Mouse (Mus musculus): Measurements from ENCODE around the gene Maea. TPM values are rescaled to one million over a fixed set of nuclear protein-coding genes. Genes with fewer than 3 reads are reported as not detected.
A peak's percentile ranks its signal among the peaks of the same experiment; 100 is the strongest.
"Not testable (repeated sequence)": the region's sequence is repeated elsewhere in the genome, so short reads cannot be mapped to it uniquely, and the experiment has no call there.

The Maea gene
- polyA plus RNA-seq, 1 experiment from 2014 or later, result 142 TPM

DNA sequence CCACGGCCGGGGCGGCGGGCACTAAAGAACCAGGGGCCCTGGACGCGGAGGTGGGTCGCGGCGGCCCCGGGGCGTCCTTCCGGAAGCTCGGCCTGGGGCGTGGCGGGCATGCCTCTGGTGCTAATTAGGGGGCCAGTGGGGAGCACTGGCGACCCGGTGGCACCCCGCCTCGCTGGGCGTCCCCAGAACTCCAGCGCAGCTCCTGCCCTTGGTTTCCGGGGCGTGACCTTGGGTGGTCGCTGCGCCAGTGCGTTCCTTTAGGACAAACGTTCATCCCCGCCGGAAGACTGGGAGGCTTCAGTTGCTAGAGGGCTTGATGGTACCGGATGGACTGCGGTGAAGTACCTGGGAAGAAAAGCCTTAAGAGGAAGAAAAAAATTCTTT, 660 bp downstream of the Maea start:
- WGBS, result under 1% methylated on average over 31 of the region's 31 CpGs
- peak overlapping the region; percentile 100 for H3K4me3 ChIP-seq (ENCODE audit: low read depth, low read length)
- H3K9ac ChIP-seq (ENCODE audit: low read depth, low read length), result peak overlapping the region; percentile 100
- no peaks in the 10 kb centered on the region for H3K27me3 ChIP-seq (ENCODE audit: control insufficient read depth, insufficient read depth, low read depth, low read length)
- H3K4me1 ChIP-seq (ENCODE audit: control insufficient read depth, insufficient read depth, low read length), result peaks cover 21% of the 10 kb centered on the region
- no peaks in the 10 kb centered on the region for H3K9me3 ChIP-seq (replicated peaks; ENCODE audit: control insufficient read depth, low read length, poor library complexity, severe bottlenecking)
- H3K4me2 ChIP-seq (ENCODE audit: low read length), result peak overlapping the region; percentile 73
- peak overlapping the region; percentile 83 for H3K27ac ChIP-seq (ENCODE audit: low read length)
- ATAC-seq, result 0 out of 2 replicates have a peak, but pooled peaks have one; percentile 8
- no peaks in the 10 kb centered on the region for H3K36me3 ChIP-seq (ENCODE audit: control insufficient read depth, insufficient read depth, low read length)

DNA sequence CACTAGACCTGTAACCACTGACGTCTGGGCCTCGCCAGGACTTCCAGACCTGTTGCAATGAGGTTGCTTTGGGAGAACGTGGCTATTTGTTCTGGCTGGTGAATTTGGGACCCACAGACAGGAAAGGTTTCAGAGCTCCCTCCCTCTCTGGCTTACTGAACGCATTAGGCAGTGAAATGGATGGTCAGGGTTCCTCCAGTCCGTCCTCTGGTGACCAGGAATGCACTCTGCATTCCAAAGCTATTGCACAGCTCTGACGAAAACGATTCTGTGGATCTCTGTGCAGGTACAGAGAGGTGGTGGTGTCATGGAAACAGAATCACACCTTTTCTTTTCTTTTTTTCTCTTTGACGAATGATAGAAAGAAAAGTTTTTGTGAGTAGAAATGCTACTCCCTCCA, 1.9 kb downstream of the Maea start:
- no peaks in the 10 kb centered on the region for H3K9me3 ChIP-seq (replicated peaks; ENCODE audit: control insufficient read depth, low read length, poor library complexity, severe bottlenecking)
- no peak for ATAC-seq
- no peak overlapping the region for H3K9ac ChIP-seq (ENCODE audit: low read depth, low read length)
- no peaks in the 10 kb centered on the region for H3K36me3 ChIP-seq (ENCODE audit: control insufficient read depth, insufficient read depth, low read length)
- H3K27ac ChIP-seq (ENCODE audit: low read length), result no peak overlapping the region
- WGBS, result 81% methylated on average over 8 of the region's 8 CpGs
- H3K4me3 ChIP-seq (ENCODE audit: low read depth, low read length), result no peak overlapping the region; the same call in 1 of the 2 replicates
- H3K4me2 ChIP-seq (ENCODE audit: low read length), result peak overlapping the region; percentile 73; the same call in 1 of the 2 replicates
- no peaks in the 10 kb centered on the region for H3K27me3 ChIP-seq (ENCODE audit: control insufficient read depth, insufficient read depth, low read depth, low read length)
- peaks cover 21% of the 10 kb centered on the region for H3K4me1 ChIP-seq (ENCODE audit: control insufficient read depth, insufficient read depth, low read length)

DNA sequence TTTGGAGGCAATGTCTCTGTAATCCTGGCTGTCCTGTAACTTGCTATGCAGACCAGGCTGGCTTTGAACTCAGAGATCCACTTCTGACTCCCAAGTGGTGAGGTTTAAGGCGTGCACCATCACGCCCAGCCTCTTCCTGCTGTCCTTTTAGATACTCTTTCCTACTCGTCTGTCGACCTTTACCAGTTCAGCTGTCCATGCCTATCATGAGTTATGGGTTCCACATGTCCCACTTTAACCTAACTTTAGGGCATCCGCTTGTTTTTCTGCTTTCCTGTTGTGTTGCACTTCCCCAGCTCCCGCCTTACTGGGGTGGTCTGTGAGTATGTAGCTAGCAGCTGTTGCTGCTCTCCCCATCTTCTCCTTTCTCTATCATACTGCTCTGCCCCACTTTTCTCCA, 5.9 kb downstream of the Maea start:
- no peak overlapping the region for H3K9ac ChIP-seq (ENCODE audit: low read depth, low read length)
- no peak for ATAC-seq
- no peaks in the 10 kb centered on the region for H3K9me3 ChIP-seq (replicated peaks; ENCODE audit: control insufficient read depth, low read length, poor library complexity, severe bottlenecking)
- H3K36me3 ChIP-seq (ENCODE audit: control insufficient read depth, insufficient read depth, low read length), result 0 out of 2 replicates have a peak, but pooled peaks cover 2% of the 10 kb centered on the region
- peaks cover 21% of the 10 kb centered on the region for H3K4me1 ChIP-seq (ENCODE audit: control insufficient read depth, insufficient read depth, low read length)
- WGBS, result 94% methylated on average over 6 of the region's 6 CpGs
- H3K4me2 ChIP-seq (ENCODE audit: low read length), result no peak overlapping the region
- no peak overlapping the region for H3K4me3 ChIP-seq (ENCODE audit: low read depth, low read length)
- H3K27ac ChIP-seq (ENCODE audit: low read length), result no peak overlapping the region
- no peaks in the 10 kb centered on the region for H3K27me3 ChIP-seq (ENCODE audit: control insufficient read depth, insufficient read depth, low read depth, low read length)

DNA sequence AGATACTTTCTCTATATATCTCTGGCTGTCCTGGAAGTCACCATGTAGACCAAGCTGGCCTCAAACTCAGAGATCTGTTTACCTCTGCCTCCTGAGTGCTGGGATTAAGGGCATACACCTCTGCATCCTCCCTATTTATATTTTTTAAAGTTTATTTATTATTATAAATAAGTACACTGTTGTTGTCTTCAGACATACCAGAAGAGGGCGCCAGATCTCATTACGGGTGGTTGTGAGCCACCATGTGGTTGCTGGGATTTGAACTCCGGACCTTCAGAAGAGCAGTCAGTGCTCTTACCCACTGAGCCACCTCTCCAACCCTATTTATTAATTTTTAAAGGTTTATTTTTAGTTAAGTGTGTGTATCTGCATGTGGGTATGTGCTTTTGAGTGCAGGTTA, 6.9 kb downstream of the Maea start:
- H3K36me3 ChIP-seq (ENCODE audit: control insufficient read depth, insufficient read depth, low read length); H3K9me3 ChIP-seq (replicated peaks; ENCODE audit: control insufficient read depth, low read length, poor library complexity, severe bottlenecking); H3K4me3 ChIP-seq (ENCODE audit: low read depth, low read length); H3K4me2 ChIP-seq (ENCODE audit: low read length); H3K27me3 ChIP-seq (ENCODE audit: control insufficient read depth, insufficient read depth, low read depth, low read length); H3K9ac ChIP-seq (ENCODE audit: low read depth, low read length); ATAC-seq; H3K27ac ChIP-seq (ENCODE audit: low read length): not testable (repeated sequence)
- 73% methylated on average over 3 of the region's 3 CpGs for WGBS
- peaks cover 10% of the 10 kb centered on the region for H3K4me1 ChIP-seq (ENCODE audit: control insufficient read depth, insufficient read depth, low read length)

DNA sequence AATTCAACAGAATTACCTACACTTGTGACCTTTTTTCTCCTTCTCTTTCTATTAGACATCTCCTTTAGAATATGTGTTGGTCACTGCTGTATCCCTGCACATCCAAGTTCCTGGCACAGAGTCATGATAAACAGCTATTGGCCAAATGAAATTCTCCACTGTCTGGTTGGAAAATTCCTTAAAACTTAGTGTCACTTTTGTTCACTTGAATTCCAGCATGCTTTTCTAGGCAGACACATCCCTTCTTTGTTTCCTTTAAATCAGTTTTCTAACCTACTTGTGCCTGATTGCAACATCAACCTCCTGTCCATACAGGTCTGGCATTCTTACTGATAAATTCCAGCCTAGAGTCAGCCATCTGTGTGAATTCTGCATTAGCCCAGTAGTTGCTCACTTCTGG, 7.5 kb downstream of the Maea start:
- ATAC-seq, result no peak
- Histone ChIP-seq H3K4me1 (ENCODE audit: control insufficient read depth, insufficient read depth, low read length) (peaks cover 5% of the 10 kb centered on the region), H3K4me2 (ENCODE audit: low read length) (no peak overlapping the region), H3K9ac (ENCODE audit: low read depth, low read length) (no peak overlapping the region), H3K36me3 (ENCODE audit: control insufficient read depth, insufficient read depth, low read length) (0 out of 2 replicates have a peak, but pooled peaks cover 2% of the 10 kb centered on the region), H3K27me3 (ENCODE audit: control insufficient read depth, insufficient read depth, low read depth, low read length) (no peaks in the 10 kb centered on the region), H3K27ac (ENCODE audit: low read length) (no peak overlapping the region), H3K9me3 (replicated peaks; ENCODE audit: control insufficient read depth, low read length, poor library complexity, severe bottlenecking) (no peaks in the 10 kb centered on the region), H3K4me3 (ENCODE audit: low read depth, low read length) (no peak overlapping the region)

DNA sequence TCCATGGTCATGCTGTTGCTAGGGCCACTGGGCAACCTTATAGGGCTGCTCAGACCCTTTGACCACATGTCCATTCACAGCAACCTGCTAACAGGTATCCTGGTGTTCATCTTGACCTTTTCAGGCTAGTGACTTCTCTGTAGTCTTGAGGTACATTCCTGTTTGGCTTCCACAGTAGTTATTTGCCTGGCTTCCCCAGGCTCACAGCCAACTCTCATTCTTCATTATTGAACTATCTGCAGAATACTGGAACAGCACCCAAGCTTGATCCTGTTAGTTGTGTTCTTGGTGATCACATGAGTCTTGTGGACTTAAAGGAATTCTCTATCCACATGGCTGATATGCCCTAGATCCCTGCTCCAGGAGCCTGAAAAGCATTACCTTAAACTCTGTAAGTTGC, 8.3 kb downstream of the Maea start:
- Histone ChIP-seq H3K4me3 (ENCODE audit: low read depth, low read length) (no peak overlapping the region), H3K4me2 (ENCODE audit: low read length) (no peak overlapping the region), H3K9ac (ENCODE audit: low read depth, low read length) (no peak overlapping the region), H3K4me1 (ENCODE audit: control insufficient read depth, insufficient read depth, low read length) (peaks cover 3% of the 10 kb centered on the region; the same call in 1 of the 2 replicates), H3K36me3 (ENCODE audit: control insufficient read depth, insufficient read depth, low read length) (0 out of 2 replicates have a peak, but pooled peaks cover 2% of the 10 kb centered on the region), H3K27ac (ENCODE audit: low read length) (no peak overlapping the region), H3K27me3 (ENCODE audit: control insufficient read depth, insufficient read depth, low read depth, low read length) (no peaks in the 10 kb centered on the region), H3K9me3 (replicated peaks; ENCODE audit: control insufficient read depth, low read length, poor library complexity, severe bottlenecking) (no peaks in the 10 kb centered on the region)
- no peak for ATAC-seq

DNA sequence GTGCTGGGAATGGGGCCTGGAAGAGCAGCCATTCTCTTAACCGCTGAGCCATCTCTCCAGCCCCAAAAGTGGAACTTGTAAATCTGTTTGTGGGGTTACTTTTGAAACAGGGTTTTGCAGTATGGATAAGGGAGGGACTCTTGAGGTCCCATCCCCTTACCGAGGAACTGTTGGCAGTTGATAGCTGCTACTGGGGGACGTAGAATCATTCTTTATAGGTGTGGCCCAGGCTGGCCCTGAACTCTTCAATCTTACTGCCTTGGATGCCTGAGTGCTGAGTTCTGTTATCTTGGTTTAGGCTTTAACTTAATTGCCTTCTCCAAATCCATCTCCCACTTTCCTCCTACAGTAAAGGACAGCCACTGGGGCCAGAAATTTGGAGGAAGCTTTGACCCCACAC, 8.8 kb downstream of the Maea start:
- Histone ChIP-seq H3K4me1 (ENCODE audit: control insufficient read depth, insufficient read depth, low read length) (peaks cover under 1% of the 10 kb centered on the region; the same call in 1 of the 2 replicates), H3K9ac (ENCODE audit: low read depth, low read length) (no peak overlapping the region), H3K4me3 (ENCODE audit: low read depth, low read length) (no peak overlapping the region), H3K27me3 (ENCODE audit: control insufficient read depth, insufficient read depth, low read depth, low read length) (no peaks in the 10 kb centered on the region), H3K4me2 (ENCODE audit: low read length) (no peak overlapping the region), H3K9me3 (replicated peaks; ENCODE audit: control insufficient read depth, low read length, poor library complexity, severe bottlenecking) (no peaks in the 10 kb centered on the region), H3K27ac (ENCODE audit: low read length) (no peak overlapping the region), H3K36me3 (ENCODE audit: control insufficient read depth, insufficient read depth, low read length) (0 out of 2 replicates have a peak, but pooled peaks cover 2% of the 10 kb centered on the region)
- 92% methylated on average over 3 of the region's 3 CpGs for WGBS
- ATAC-seq, result no peak

DNA sequence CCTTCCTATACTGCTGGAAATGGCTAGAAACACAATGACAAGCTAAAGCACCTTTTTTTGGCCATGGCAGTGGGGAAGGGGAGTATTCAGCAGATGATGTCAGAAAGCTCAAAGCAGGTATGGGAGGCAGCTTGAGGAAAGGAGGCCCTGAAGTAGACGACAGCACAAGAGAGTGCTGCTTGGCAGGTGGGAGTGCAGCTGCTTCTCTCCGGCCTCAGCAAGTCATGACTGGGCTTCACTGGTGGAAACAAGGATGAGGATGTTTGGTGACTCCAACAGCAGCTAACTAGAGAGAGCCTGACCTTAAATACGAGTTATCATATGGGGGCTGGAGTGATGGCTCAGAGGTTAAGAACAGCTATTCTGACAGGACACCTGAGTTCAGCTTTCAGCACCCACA, 12.3 kb downstream of the Maea start:
- Histone ChIP-seq H3K9ac (ENCODE audit: low read depth, low read length) (no peak overlapping the region), H3K27ac (ENCODE audit: low read length) (no peak overlapping the region), H3K36me3 (ENCODE audit: control insufficient read depth, insufficient read depth, low read length) (0 out of 2 replicates have a peak, but pooled peaks cover 2% of the 10 kb centered on the region), H3K9me3 (replicated peaks; ENCODE audit: control insufficient read depth, low read length, poor library complexity, severe bottlenecking) (no peaks in the 10 kb centered on the region), H3K4me1 (ENCODE audit: control insufficient read depth, insufficient read depth, low read length) (no peaks in the 10 kb centered on the region), H3K4me3 (ENCODE audit: low read depth, low read length) (no peak overlapping the region), H3K4me2 (ENCODE audit: low read length) (no peak overlapping the region), H3K27me3 (ENCODE audit: control insufficient read depth, insufficient read depth, low read depth, low read length) (no peaks in the 10 kb centered on the region)
- no peak for ATAC-seq
- 83% methylated on average over 3 of the region's 3 CpGs for WGBS

DNA sequence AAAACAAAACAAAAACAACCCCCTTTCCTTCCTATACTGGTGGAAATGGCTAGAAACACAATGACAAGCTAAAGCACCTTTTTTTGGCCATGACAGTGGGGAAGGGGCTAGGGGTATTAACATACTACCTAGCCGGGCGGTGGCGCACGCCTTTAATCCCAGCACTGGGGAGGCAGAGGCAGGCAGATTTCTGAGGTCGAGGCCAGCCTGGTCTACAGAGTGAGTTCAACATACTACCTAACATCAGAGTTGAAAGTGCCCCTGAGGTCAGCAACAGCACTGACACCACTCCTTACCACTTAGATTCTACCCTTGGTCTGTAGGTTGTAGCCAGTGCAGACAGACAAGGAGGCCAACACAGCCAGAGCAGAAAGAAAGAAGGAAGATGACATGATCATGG, 13.9 kb downstream of the Maea start:
- Histone ChIP-seq H3K9ac (ENCODE audit: low read depth, low read length) (no peak overlapping the region), H3K4me3 (ENCODE audit: low read depth, low read length) (no peak overlapping the region), H3K36me3 (ENCODE audit: control insufficient read depth, insufficient read depth, low read length) (0 out of 2 replicates have a peak, but pooled peaks cover 2% of the 10 kb centered on the region), H3K27ac (ENCODE audit: low read length) (no peak overlapping the region), H3K27me3 (ENCODE audit: control insufficient read depth, insufficient read depth, low read depth, low read length) (no peaks in the 10 kb centered on the region), H3K4me1 (ENCODE audit: control insufficient read depth, insufficient read depth, low read length) (no peaks in the 10 kb centered on the region), H3K9me3 (replicated peaks; ENCODE audit: control insufficient read depth, low read length, poor library complexity, severe bottlenecking) (no peaks in the 10 kb centered on the region), H3K4me2 (ENCODE audit: low read length) (no peak overlapping the region)
- WGBS, result 97% methylated on average over 5 of the region's 5 CpGs
- ATAC-seq, result no peak

Data from midbrain, embryonic 16.5 days (tissue).